Comparison of ENCODE assay signal across 9 mouse cellular contexts in the genomic region with DNA sequence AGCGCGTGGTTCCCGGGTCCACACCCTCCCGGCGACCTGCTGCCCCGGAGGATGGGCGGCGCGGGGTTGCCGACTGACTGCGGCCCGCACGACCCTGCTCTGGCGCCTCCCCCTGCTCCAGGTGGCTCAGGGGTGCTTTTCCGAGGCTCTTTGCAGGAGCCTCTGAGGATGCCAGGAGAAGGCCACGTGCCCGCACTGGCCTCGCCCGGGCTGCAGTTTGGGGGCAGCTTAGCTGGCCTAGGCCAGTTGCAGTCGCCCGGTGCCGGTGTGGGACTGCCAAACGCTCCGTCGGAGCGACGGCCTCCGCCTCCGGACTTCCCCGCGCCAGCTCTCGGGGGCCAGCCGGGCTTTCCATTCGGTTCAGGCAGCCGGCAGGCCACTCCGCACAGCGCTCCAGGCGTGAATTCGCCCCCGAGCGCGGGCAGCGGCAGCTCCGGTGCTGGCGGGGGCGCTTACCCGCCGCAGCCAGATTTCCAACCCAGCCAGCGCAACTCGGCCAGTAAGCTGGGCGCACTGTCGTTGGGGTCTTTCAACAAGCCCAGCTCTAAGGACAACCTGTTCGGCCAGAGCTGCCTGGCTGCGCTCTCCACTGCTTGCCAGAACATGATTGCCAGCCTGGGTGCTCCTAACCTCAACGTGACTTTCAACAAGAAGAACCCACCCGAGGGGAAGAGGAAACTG. TPM values are rescaled to one million over a fixed set of nuclear protein-coding genes. Genes with fewer than 3 reads are reported as not detected.
DNase-seq lines count a peak whose midpoint lies in the region; TF ChIP-seq lines count a peak whose summit lies in the region.
"Had no signal": no experiment of that assay in that cellular context is flagged by ENCODE, and none has a peak within 500 bp of the region (broad histone marks: within the 10 kb centered on the region; RNA-seq: fewer than 3 reads in every experiment).

No protein-coding gene starts in this region.

- WGBS in forebrain, embryonic 10.5 days, result 1% methylated on average over 56 of the region's 56 CpGs
- WGBS in limb, embryonic 10.5 days, result 2% methylated on average over 56 of the region's 56 CpGs

- peaks cover 92% of the 10 kb centered on the region for H3K4me1 ChIP-seq in forebrain, embryonic 10.5 days
- peaks cover 73% of the 10 kb centered on the region for H3K4me1 ChIP-seq in limb, embryonic 10.5 days

- intact Hi-C loops in left cerebral cortex, adult 2 months (cut with DNase I), result no loop called here

- H3K36me3 ChIP-seq in forebrain, embryonic 10.5 days (replicated peaks), result peaks cover 69% of the 10 kb centered on the region
- peaks cover 31% of the 10 kb centered on the region for H3K36me3 ChIP-seq in limb, embryonic 10.5 days

- no peaks in the 10 kb centered on the region for H3K9me3 ChIP-seq in forebrain, embryonic 10.5 days
- H3K9me3 ChIP-seq in limb, embryonic 10.5 days (replicated peaks), result no peaks in the 10 kb centered on the region

- DNase-seq in left cerebral cortex, adult 2 months (ENCODE audit: extremely low spot score in 1 of 2, low spot score in 2 of 2), result peak in 1 of 2 experiments; percentile 38
- DNase-seq in left cerebral cortex, adult 8-10 months (ENCODE audit: low spot score in 2 of 2), result no peak
- peak; percentile 50 for DNase-seq in forebrain, embryonic 10.5 days (ENCODE audit: extremely low spot score, low spot score)
- DNase-seq in limb, embryonic 10.5 days (ENCODE audit: low spot score), result peak; percentile 64
- peak; percentile 54 for DNase-seq in retina, embryonic 14.5 days (ENCODE audit: low spot score)
- DNase-seq in adrenal gland, postnatal 10 days, result no peak
- no peak for DNase-seq in adrenal gland, postnatal 36 days
- DNase-seq in lung, postnatal 25 days (ENCODE audit: low spot score), result no peak
- DNase-seq: spleen, adult 18-20 months had no signal

- H3K27ac ChIP-seq in left cerebral cortex, adult 2 months, result peak overlapping the region; percentile 90
- peak overlapping the region; percentile 99 for H3K27ac ChIP-seq in forebrain, embryonic 10.5 days
- peak overlapping the region; percentile 97 for H3K27ac ChIP-seq in limb, embryonic 10.5 days

- no peak for TF ChIP-seq CTCF in left cerebral cortex, adult 2 months (IDR thresholded peaks at IDR 0.05)

- H3K27me3 ChIP-seq in forebrain, embryonic 10.5 days (ENCODE audit: poor library complexity, severe bottlenecking), result peaks cover 40% of the 10 kb centered on the region
- peaks cover 81% of the 10 kb centered on the region for H3K27me3 ChIP-seq in limb, embryonic 10.5 days (ENCODE audit: low read depth, poor library complexity, severe bottlenecking)

- peak overlapping the region; percentile 89 for H3K4me3 ChIP-seq in left cerebral cortex, adult 2 months
- H3K4me3 ChIP-seq in forebrain, embryonic 10.5 days, result peak overlapping the region; percentile 97
- H3K4me3 ChIP-seq in limb, embryonic 10.5 days, result peak overlapping the region; percentile 78

RNA-seq across cellular contexts. Expression of a gene that starts 3.0 kb away (rescaled TPM):
- 10 to 100 TPM; 61.9 to 76.6 TPM for total RNA-seq in left cerebral cortex, adult 2 months (2021)
- total RNA-seq in left cerebral cortex, adult 8-10 months (2022), result 10 to 100 TPM; 52.4 to 55.5 (median 53.9) TPM
- polyA plus RNA-seq in forebrain, embryonic 10.5 days (2016; fragmentation: Nextera tagmentation; extraction: Ambion mirVana), result 36.5 and 40.0 TPM in 2 replicates
- 7.4 and 13.1 TPM in 2 replicates for polyA plus RNA-seq in limb, embryonic 10.5 days (2016; fragmentation: Nextera tagmentation; extraction: Ambion mirVana)
- total RNA-seq in adrenal gland, postnatal 10 days (2021), result 1 to 10 TPM; 6.4 to 8.5 TPM
- 1 to 10 TPM; 3.2 to 4.7 TPM for total RNA-seq in adrenal gland, postnatal 36 days (2021)

Comparison
In these comparisons a context has a peak if more than half of its experiments do, and no peak if none do; other contexts are left out.
1. DNase-seq: peak in forebrain, embryonic 10.5 days (single experiment), limb, embryonic 10.5 days (single experiment) and retina, embryonic 14.5 days (single experiment); none in left cerebral cortex, adult 8-10 months (0 of 2), adrenal gland, postnatal 10 days (single experiment), adrenal gland, postnatal 36 days (0 of 2) and lung, postnatal 25 days (single experiment).
2. RNA of a gene that starts 3.0 kb away (total RNA-seq): 61.9 to 76.6 TPM in left cerebral cortex, adult 2 months and 52.4 to 55.5 TPM in left cerebral cortex, adult 8-10 months; 6.4 to 8.5 TPM in adrenal gland, postnatal 10 days and 3.2 to 4.7 TPM in adrenal gland, postnatal 36 days; every median in the first group is over 4 times any median in the second.
3. Peak in every context shown above with its lines, with median percentiles within 50 percentile points of each other: H3K27ac ChIP-seq and H3K4me3 ChIP-seq.